Mouse (Mus musculus) induced T-regulatory cell, adult 2 months (primary cell): Measurements from ENCODE around the gene Lect2.

Experiments used
- DNase-seq: peaks from one replicate; pipeline ENCODE4 v3.0.0-alpha.2; 2012; ENCODE audit warnings: low read depth

Lect2 gene

GRCm38 (mm10) chr13:56501866-56502420, 46.4 kb downstream of the Lect2 start:
- no peak for DNase-seq

GRCm38 (mm10) chr13:56500636-56501035, 47.7 kb downstream of the Lect2 start:
- DNase-seq: no peak

DNA sequence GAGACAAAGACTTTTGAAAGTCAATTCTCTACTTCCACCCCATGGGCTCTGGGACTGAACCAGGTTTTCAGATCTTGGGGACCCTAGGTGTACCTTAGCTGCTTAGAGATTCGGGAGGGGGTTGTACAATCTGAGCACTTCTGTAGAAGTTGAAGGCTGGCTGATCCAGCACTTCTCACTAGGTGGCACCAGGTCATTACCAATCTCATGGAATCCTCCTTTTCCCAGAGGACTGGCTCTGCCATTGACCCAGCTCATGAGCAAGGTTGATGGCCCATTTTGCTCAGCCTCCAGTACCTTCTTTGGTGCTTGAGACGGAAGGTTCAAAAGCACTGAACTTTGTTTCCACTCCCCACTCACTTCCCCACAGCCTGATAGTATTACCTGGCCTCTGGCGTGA, 48.2 kb downstream of the Lect2 start:
- DNase-seq: no peak

DNA sequence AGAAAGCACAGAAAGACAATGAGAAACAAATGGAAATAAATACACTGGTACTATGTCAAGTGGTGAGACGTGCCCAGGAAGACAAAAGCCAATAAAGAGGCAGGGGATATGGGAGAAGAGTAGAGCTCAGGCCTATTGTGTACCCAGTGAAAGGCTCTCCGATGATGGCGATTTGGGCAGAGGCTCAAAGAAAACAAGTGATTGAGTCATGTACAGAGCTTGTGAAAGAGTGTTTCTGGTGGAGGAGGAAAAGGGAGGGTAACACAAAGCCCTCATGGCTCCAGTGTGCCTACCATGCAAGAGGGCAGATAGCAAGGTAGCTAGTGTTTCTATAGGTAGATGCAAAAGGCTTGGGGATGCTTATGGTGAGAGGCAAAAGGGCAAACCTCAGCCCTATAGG, 53.9 kb downstream of the Lect2 start:
- DNase-seq: no peak
